Mouse (Mus musculus) layer of hippocampus, adult 11-12 months (tissue): ENCODE results near the gene Ulbp1.
"Not testable (repeated sequence)": the region's sequence is repeated elsewhere in the genome, so short reads cannot be mapped to it uniquely, and the experiment has no call there.

Experiments used
- DNase-seq: peaks from one replicate; pipeline ENCODE4 v3.0.0; 2022; ENCODE audit warnings: low spot score

Ulbp1 gene

GRCm38 (mm10) chr10:7473197-7473889 is at the start of gene Ulbp1:
Gene Ulbp1, minus strand, starts transcription at chr10:7473638.
- peak; percentile 28 for DNase-seq

- DNase-seq: not testable (repeated sequence)
These were observed 24.7 kb upstream of the Ulbp1 start for GRCm38 (mm10) chr10:7498180-7498579.

DNA sequence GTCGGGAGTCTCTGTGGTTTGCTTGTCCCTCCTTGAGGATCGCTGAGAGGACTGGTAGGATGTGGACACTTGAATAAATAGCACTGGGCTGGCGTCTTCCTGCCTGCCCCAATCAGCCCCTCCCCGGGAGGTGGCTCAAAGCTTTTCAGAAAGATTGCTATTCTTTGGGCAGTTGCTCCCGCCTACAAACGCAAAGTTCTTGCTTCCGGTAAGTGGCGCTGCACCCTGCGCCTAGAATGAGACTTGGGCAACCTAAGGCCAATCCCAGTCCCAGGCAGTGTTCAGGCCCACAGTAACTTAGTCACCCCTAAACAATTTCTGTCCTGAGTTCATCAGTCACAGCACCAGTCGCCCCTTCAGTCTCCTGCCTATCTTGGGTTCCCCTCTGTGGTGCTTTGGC is 18.9 kb upstream of the Ulbp1 start:
- DNase-seq: not testable (repeated sequence)

- DNase-seq: no peak
These were observed 10.2 kb upstream of the Ulbp1 start for GRCm38 (mm10) chr10:7483650-7484049.

DNA sequence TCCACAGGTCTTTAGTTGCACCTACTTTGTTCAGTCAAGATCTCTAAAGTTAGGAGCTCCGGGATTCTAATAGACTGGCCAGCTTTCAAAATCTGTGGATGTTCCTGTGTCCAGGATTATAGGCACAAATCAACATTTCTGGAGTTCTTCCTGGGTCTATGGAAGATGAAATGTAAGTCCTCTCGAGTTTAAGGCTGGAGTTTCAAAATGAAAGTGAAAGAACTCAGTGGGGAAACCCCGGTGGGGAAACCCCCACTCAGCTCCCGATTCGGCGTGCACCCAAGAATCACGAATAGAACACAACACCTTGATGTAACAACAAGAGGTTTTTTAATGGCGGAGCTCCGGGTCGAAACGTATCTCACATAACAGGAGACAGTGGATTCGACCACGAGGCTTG is 787 bp upstream of the Ulbp1 start:
- not testable (repeated sequence) for DNase-seq

DNA sequence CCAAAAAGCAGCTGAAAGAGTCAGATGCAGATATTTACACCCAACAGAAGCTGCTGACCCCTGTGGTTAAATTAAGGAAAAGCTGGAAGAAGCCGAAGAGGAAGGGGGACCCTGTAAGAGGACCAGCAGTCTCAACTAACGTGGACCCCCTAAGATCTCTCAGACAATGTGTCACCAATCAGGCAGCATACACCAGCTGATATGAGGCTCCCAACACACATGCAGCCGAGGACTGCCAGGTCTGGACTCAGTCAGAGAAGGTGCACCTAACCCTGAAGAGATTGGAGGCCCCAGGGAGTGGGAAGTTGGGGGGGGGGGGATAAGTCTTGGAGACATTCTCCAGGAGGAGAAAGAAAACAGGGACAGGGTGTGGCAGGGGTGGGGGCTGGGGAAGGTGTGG is 1.8 kb downstream of the Ulbp1 start:
- DNase-seq: no peak

DNA sequence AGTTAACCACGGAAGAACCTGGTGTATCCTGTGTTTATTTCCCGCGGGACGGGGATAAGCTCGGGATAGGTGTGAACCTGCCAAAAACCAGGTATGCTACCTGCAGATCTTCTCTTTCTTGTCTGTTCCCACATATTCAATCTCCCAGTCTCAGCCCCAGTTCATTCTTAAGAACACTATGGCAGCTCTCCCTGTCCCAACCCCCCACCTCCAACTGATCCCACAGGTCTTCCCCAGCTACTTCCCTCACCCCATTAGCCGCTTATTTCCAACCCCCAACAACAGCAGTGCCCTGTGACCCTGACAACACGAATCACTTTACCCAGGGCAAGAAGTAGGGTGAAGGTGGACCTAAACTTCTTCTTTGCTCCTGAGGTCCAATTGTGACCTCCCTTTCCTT is 3.0 kb downstream of the Ulbp1 start:
- no peak for DNase-seq

GRCm38 (mm10) chr10:7469716-7470414 is 3.6 kb downstream of the Ulbp1 start:
- peak; percentile 75 for DNase-seq

GRCm38 (mm10) chr10:7462006-7462405 is 11.4 kb downstream of the Ulbp1 start:
- DNase-seq: no peak

DNA sequence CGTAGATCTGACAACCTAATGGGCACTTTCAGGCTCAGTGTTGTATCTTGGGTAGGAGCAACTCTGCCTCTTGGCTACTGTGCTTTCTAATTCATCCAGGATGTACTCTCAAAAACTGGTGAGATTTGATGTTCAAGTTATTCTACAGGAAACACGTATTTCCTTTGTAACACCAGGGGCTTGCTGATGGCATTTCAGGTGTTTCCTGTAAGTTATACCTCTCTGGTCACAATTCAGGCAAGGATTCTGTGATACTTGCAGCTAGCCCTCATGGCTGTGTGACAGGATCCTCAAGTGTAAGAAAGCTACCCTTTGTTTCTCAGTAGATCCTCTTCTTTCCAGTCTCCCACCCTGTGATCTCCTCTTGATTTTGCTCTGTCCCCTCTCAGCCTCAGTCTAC is 34.5 kb downstream of the Ulbp1 start:
- no peak for DNase-seq

GRCm38 (mm10) chr10:7393143-7394035 is 80.0 kb downstream of the Ulbp1 start:
- DNase-seq: no peak

DNA sequence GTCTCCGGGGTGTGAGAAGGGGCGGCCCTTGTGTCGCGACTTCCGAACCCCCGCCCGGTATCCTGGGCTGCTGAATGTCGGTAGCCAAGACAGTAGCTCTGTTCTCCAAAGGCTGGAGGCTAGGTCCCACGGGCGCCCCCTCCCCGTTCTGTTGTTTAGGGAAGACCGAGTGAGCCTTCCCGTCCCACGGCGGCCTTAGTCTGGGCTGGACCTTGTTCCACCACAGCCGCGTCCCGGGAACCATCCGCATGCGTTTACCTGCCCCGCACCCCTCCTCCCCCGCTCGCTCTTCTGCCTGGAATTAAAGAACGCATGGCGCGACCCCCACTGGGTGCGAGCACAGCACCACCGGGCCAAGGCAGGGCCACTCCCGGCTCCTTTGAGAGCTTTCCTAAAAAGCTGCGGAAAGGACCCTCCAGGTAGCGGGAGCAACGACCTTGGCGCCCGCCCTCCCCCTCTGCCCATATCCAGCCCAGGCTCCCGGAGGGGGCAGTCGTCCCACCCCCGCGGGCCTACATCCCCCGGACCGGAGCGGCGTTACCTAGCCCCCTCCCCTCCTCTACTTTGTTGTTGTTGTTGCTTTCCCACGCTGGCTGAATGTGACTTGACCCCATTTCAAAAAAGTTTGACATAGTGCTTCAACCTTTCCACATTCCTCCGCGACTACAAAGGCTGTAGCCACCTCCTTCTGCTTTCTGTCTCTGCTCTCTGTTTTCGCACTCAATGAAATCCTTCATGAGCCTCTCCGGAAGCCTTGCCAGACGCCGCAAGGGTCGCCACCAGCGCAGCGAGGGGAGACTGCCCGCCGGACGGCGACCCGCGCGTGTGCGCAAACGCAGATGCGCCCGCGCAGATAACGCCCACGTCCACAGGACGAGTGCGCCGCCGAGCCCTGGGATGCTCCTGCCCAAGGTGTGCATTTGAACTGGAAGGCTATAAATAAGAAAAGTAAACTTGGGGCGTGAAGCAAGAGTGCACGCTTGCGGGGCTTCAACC is 81.2 kb downstream of the Ulbp1 start:
- no peak for DNase-seq

DNA sequence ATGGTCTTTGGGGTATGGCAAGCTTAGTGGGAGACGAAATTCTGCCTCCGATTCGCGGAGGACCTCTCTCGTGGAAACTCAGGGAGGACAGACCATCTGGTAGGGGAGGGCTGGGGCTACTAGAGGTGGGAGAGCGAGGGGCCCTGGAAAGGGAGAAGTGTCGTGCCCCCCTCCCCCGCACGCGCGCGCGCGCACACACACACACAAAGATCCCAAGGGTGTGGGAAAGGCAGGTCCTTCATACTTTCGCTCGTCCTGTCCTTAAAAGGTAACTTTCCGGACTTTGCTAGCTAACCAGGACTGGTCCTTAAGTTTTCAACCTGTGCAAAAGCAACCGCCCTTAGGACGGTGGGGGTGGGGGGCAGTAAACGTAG is 81.9 kb downstream of the Ulbp1 start:
- DNase-seq: no peak

DNA sequence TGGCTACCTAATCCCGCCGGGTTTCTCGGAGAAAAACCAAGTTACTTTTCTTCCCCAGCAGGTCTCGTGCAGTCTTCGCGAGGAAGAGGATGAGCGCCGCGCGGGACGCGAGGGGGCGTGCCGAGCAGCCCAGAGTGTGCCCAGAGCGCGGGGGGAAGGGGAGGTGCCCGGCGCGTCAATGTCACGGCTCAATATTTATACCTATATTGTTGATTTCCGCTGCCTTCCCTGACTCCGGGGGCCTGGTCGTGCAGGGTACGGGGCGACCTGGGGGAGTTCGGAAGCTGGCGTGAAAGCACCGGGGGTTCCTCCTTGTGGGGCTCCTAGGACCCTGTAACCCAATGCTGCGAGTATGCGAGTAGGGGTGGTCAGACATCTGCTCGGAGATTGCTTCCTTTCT is 82.3 kb downstream of the Ulbp1 start:
- DNase-seq: no peak
